Mouse (Mus musculus) bone marrow, adult 2 months (tissue): ENCODE results near the gene Dnah12.

Experiments
- CTCF ChIP-seq: fragments of 200-500 bp; IDR thresholded peaks from 2 replicates; pipeline ENCODE4 v1.5.1; 2011; ENCODE audit warnings: low read length, control low read depth; ENCODE audit not compliant: control insufficient read depth, insufficient read depth
- POLR2A ChIP-seq: fragments of 200-500 bp; IDR thresholded peaks from 2 replicates; pipeline ENCODE4 v1.6.1; 2011; ENCODE audit warnings: low read depth, mild to moderate bottlenecking, control low read depth, low read length, borderline replicate concordance; ENCODE audit not compliant: control insufficient read depth

GRCm38 (mm10) chr14:26651901-26652300, 41.2 kb upstream of the Dnah12 start:
- TF ChIP-seq POLR2A (no peak), CTCF (no peak)
